Mouse (Mus musculus) embryonic facial prominence, embryonic 10.5 days (tissue): ENCODE measurements around the gene 4921509C19Rik. TPM values are rescaled to one million over a fixed set of nuclear protein-coding genes. Genes with fewer than 3 reads are reported as not detected.
"Not testable (repeated sequence)": the region's sequence is repeated elsewhere in the genome, so short reads cannot be mapped to it uniquely, and the experiment has no call there.

Experiments
- DNase-seq: peaks from one replicate; pipeline ENCODE4 v3.0.0-alpha.2; 2017; ENCODE audit warnings: low spot score
- H3K27ac ChIP-seq: fragments of 300-500 bp; sonication (generic); replicated peaks from 2 replicates; pipeline ENCODE4 v1.5.1; 2016; ENCODE audit warnings: mild to moderate bottlenecking
- H3K27me3 ChIP-seq: fragments of 300-500 bp; sonication (generic); replicated peaks from 2 replicates; pipeline ENCODE4 v1.6.1; 2016; ENCODE audit warnings: low read depth, mild to moderate bottlenecking; ENCODE audit not compliant: poor library complexity, severe bottlenecking
- H3K36me3 ChIP-seq: fragments of 300-500 bp; sonication (generic); replicated peaks from 2 replicates; pipeline ENCODE4 v1.6.1; 2016; ENCODE audit warnings: mild to moderate bottlenecking, moderate library complexity
- H3K4me1 ChIP-seq: fragments of 300-500 bp; sonication (generic); 2 replicates; pipeline ENCODE4 v1.6.1; 2016
- H3K4me3 ChIP-seq: fragments of 300-500 bp; sonication (generic); 2 replicates; pipeline ENCODE4 v1.5.1; 2016; ENCODE audit warnings: mild to moderate bottlenecking, moderate library complexity
- H3K9me3 ChIP-seq: fragments of 300-500 bp; sonication (generic); 2 replicates; pipeline ENCODE4 v1.6.1; 2016; ENCODE audit warnings: mild to moderate bottlenecking
- WGBS: fragments of 180-500 bp; shearing (Covaris S2); methylation state at CpG from one replicate; pipeline ENCODE4 v1.1.7; 2016; 5-methylcytosine and 5-hydroxymethylcytosine counted together
- polyA plus RNA-seq: library from polyadenylated mRNA; unstranded; fragments of >200 nt; fragmentation: Nextera tagmentation; extraction: Ambion mirVana; gene quantifications from 2 replicates; pipeline ENCODE4 v1.2.1, GENCODE M21; 2016

The 4921509C19Rik gene
- polyA plus RNA-seq, 1 experiment from 2014 or later: not detected

GRCm38 (mm10) chr2:151434203-151434602 is 41.8 kb downstream of the 4921509C19Rik start:
- 48% methylated on average over 4 of the region's 4 CpGs for WGBS
- H3K4me1 ChIP-seq, H3K9me3 ChIP-seq, DNase-seq, H3K36me3 ChIP-seq, H3K27ac ChIP-seq, H3K27me3 ChIP-seq, H3K4me3 ChIP-seq: not testable (repeated sequence)

Other genes with a start within 250 kb of the 4921509C19Rik start
- 307 and 312 TPM in 2 replicates for gene Nsfl1c, start 18.0 kb upstream of the 4921509C19Rik start, polyA plus RNA-seq
- gene Fkbp1a, start 66.3 kb upstream of the 4921509C19Rik start, polyA plus RNA-seq: 585 and 615 TPM in 2 replicates
- 0.55 and 0.76 TPM in 2 replicates for gene Sdcbp2, start 96.5 kb upstream of the 4921509C19Rik start, polyA plus RNA-seq
- 0.54 and 1.00 TPM in 2 replicates for gene Snph, start 156.4 kb upstream of the 4921509C19Rik start, polyA plus RNA-seq
- gene Rad21l, start 192.4 kb upstream of the 4921509C19Rik start, polyA plus RNA-seq: not detected in 2 replicates
- gene Tmem74b, start 225.9 kb upstream of the 4921509C19Rik start, polyA plus RNA-seq: 2.3 and 3.1 TPM in 2 replicates